Mouse (Mus musculus) testis, adult 2 months (tissue): ENCODE data around the gene Arx. TPM values are rescaled to one million over a fixed set of nuclear protein-coding genes. Genes with fewer than 3 reads are reported as not detected.
A peak's percentile ranks its signal among the peaks of the same experiment; 100 is the strongest.

Source experiments
- H3K27ac ChIP-seq: fragments of 200-500 bp; 2 replicates; pipeline ENCODE4 v1.5.1; 2012; ENCODE audit warnings: low read depth, low read length; ENCODE audit not compliant: control insufficient read depth, insufficient read depth
- H3K27me3 ChIP-seq: fragments of 200-500 bp; 2 replicates; pipeline ENCODE4 v1.6.1; 2012; ENCODE audit warnings: mild to moderate bottlenecking, low read length, moderate library complexity; ENCODE audit not compliant: control insufficient read depth, insufficient read depth
- H3K36me3 ChIP-seq: fragments of 200-500 bp; 2 replicates; pipeline ENCODE4 v1.6.1; 2012; ENCODE audit warnings: mild to moderate bottlenecking, low read length; ENCODE audit not compliant: control insufficient read depth, insufficient read depth
- H3K4me1 ChIP-seq: fragments of 200-500 bp; 2 replicates; pipeline ENCODE4 v1.6.1; 2012; ENCODE audit warnings: low read length; ENCODE audit not compliant: control insufficient read depth, insufficient read depth
- H3K4me3 ChIP-seq: fragments of 200-500 bp; 2 replicates; pipeline ENCODE4 v1.5.1; 2012; ENCODE audit warnings: low read depth, mild to moderate bottlenecking, low read length, moderate library complexity, mixed read lengths; ENCODE audit not compliant: control insufficient read depth
- CTCF ChIP-seq: fragments of 200-500 bp; IDR thresholded peaks from 2 replicates; pipeline ENCODE4 v1.5.1; 2012; ENCODE audit warnings: low read depth, mild to moderate bottlenecking, inconsistent platforms, low read length, moderate library complexity; ENCODE audit not compliant: control insufficient read depth, insufficient read depth, insufficient replicate concordance
- POLR2A ChIP-seq: fragments of 200-500 bp; IDR thresholded peaks from 2 replicates; pipeline ENCODE4 v1.6.1; 2012; ENCODE audit warnings: low read depth, mild to moderate bottlenecking, inconsistent platforms, low read length, moderate library complexity; ENCODE audit not compliant: control insufficient read depth
- polyA plus RNA-seq: library from polyadenylated mRNA; depleted of rRNA; stranded (reverse); fragments of >200 nt; gene quantifications from 2 replicates; pipeline ENCODE4 v1.2.3, GENCODE M21; 2012

Gene Arx
- polyA plus RNA-seq, 1 experiment: 1.7 TPM

DNA sequence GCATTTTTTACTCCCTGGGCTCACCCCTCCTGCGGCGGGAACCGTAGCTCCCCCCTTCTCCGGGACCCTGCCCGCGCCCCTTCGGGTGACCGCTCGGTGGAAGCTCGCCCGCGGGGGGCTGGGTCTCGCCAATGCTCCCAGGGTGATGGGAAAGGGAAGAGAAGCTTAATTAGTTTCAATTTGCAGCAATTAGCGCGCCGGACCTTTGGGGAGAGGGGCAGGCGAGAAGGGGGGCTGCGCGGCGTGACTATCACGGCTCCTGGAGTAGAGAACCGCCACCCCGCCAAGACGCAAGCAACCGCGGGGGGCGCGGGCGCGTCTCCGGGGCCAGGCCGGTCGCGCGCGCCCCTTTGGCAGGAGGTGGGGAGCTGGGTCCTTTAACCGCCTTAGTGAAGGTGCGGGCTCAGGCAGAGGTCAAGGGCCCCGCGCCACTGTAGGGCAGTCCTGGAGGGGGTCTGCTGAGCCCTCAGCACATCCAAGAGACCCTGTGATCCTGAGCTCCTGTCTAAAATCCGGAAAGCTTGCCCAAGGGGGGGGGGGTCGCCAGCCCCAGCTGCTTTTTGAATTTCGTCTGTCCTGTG lies 12.9 kb downstream of the Arx start:
- Histone ChIP-seq H3K27ac (peak overlapping the region; percentile 61), H3K36me3 (no peaks in the 10 kb centered on the region), H3K4me3 (peak overlapping the region; percentile 51), H3K4me1 (peaks cover 15% of the 10 kb centered on the region), H3K27me3 (no peaks in the 10 kb centered on the region)
- TF ChIP-seq CTCF (no peak), POLR2A (no peak)

DNA sequence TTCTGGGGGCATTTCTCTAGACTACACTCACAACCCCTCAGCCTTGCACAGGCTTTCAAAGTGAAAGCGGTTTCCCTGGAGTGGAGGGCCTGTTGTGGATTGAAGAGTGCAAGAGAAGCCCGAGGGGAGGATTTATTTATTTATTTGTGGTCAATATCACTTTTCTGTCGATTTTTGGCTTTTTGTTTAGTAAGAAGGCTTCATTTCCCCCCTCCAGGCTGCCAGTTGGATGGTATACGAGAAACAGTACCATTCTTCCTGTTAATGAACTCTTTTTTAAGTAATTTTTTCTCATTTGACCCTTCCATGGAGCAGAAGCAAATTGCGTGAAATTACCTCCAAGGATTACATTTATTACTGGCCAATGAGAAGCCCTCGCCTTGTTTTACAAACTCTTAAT lies 13.5 kb downstream of the Arx start:
- H3K4me3 ChIP-seq: no peak overlapping the region
- peaks cover 15% of the 10 kb centered on the region for H3K4me1 ChIP-seq
- no peaks in the 10 kb centered on the region for H3K27me3 ChIP-seq
- no peak for TF ChIP-seq POLR2A
- TF ChIP-seq CTCF: no peak
- no peaks in the 10 kb centered on the region for H3K36me3 ChIP-seq
- H3K27ac ChIP-seq: peak overlapping the region; percentile 61

DNA sequence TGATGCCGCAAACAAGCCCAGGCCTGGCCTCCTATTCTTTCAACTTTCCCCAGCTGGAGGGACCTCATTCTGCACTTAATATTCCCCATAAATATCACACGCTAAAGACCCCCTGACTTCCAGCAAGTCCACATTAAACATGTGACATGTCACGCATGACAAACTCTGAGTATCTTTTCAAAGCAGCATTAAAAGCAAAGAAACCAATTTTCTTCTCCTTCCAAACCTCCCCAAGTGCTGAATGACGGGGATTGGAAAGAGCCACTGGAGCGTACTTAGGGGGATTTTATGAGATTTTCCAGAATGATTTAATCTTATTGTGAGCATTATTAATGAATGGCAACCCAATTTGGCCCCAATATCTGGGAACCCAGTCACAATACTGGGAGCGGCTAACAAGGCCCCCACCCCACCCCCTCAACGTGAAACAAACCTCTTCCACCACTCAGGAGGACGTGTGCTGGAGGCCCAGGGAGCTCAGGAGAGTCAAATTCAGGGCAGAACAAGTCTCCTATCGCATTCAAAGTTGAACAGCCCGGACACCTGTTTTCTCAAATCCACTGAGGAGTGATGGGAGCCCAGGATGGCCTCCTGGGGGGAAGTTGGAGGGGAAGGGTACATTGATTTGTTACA lies 14.1 kb downstream of the Arx start:
- H3K4me1 ChIP-seq: peaks cover 15% of the 10 kb centered on the region
- no peak overlapping the region for H3K27ac ChIP-seq
- H3K36me3 ChIP-seq: no peaks in the 10 kb centered on the region
- TF ChIP-seq POLR2A (no peak), CTCF (no peak)
- no peaks in the 10 kb centered on the region for H3K27me3 ChIP-seq
- H3K4me3 ChIP-seq: no peak overlapping the region

DNA sequence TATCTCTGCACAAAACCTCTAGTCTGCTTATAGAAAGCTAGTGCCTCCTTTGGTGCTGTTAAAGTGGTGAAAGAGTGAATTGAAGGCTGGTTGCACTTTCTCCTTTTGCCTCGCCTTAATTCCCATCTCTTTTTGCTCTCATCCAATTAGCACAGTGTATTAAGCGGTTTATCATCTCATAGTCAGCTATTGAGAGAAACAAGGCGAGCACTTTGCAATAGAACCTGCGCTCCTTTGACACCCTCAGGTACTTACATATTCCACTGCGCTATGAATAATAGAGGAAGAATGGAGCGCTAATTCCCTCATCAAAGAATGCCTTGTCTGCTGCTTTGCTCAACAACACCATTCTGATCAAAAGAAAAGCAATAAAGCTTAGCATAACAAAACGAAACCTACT lies 15.6 kb downstream of the Arx start:
- Histone ChIP-seq H3K27ac (no peak overlapping the region), H3K36me3 (no peaks in the 10 kb centered on the region), H3K27me3 (no peaks in the 10 kb centered on the region), H3K4me3 (no peak overlapping the region), H3K4me1 (peaks cover 12% of the 10 kb centered on the region)
- no peak for TF ChIP-seq POLR2A

DNA sequence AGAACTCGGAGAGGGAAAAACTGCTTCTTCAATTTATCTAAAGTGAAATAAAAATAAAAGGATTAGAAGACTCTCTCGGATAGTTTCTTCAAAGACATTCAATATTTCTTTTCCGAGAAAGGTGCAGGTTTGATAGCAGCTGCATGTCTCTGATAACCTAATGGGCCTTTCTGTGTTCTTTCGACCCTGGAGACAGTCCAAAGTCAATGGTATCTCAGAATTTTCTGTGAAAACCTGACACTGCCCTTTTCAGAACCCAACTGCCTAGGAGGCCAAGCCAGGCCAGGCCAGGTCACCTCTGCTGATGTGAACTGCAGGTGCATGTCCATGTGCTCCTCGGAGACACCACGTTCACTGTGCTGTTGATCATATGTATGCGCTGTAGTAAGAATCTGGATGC lies 19.5 kb downstream of the Arx start:
- no peak for TF ChIP-seq CTCF
- no peak for TF ChIP-seq POLR2A
- Histone ChIP-seq H3K4me3 (no peak overlapping the region), H3K36me3 (no peaks in the 10 kb centered on the region), H3K27me3 (no peaks in the 10 kb centered on the region), H3K27ac (no peak overlapping the region), H3K4me1 (no peaks in the 10 kb centered on the region)

DNA sequence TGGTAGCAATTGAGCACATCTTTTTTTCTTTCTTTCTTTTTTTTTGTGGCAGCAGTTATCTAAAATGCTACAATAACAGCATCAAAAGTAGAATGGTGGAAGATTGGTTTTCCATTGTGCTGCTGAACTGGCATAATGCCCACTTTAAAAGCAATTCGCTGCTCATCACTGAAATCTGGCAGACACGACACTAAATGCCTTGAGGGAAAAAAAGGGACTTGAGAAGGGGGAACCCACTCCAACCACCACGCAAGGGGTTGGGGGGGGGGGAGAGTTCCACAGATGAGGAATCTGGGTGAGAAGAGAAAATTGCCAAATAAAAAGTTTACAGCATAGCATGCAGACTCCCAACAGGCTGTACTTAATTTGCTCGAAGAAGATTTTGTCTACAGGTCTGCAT lies 31.3 kb downstream of the Arx start:
- no peaks in the 10 kb centered on the region for H3K27me3 ChIP-seq
- no peak overlapping the region for H3K4me3 ChIP-seq
- no peaks in the 10 kb centered on the region for H3K4me1 ChIP-seq
- no peak for TF ChIP-seq CTCF
- no peak for TF ChIP-seq POLR2A
- H3K36me3 ChIP-seq: no peaks in the 10 kb centered on the region
- H3K27ac ChIP-seq: no peak overlapping the region

DNA sequence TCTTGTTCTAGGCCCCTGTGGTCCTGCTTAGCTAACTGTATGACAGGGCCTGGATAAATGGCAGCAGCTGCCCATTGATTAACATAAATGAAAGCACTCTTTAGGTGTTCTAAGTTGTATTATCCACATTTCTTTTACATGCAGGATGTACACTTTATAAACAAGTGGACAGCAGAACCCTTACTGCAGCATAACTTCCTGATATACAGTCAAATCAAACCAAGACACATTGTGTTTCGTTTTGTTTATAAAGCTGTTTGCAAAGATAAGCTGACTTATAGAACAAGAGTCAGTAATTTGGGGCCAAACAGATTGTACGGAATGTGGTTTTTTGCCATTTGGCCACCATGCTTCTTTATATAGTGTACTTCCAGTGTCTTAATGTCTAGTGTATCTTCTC lies 33.7 kb downstream of the Arx start:
- Histone ChIP-seq H3K4me3 (no peak overlapping the region), H3K27me3 (no peaks in the 10 kb centered on the region), H3K36me3 (no peaks in the 10 kb centered on the region), H3K4me1 (no peaks in the 10 kb centered on the region), H3K27ac (no peak overlapping the region)
- TF ChIP-seq POLR2A (no peak), CTCF (no peak)

DNA sequence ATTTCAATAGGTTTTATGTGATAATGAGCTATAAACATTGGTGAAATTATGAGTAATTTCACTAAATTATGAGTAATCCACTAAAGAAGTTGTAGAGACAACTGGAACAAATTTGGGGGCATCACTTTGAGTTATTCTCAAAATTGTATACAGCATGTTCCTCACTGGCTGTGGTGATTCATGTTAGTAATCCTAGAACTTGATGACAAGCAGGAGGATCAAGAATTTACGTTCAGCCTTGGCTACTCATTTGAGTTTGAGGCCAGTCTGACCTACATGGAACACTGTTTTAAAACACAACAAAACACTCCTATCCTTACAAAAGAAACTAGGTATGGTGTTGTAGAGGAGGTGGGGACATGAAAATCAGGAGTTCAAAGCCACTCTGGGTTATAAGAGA lies 35.1 kb downstream of the Arx start:
- TF ChIP-seq CTCF: no peak
- TF ChIP-seq POLR2A: no peak
- no peak overlapping the region for H3K27ac ChIP-seq
- H3K36me3 ChIP-seq: no peaks in the 10 kb centered on the region
- H3K4me1 ChIP-seq: no peaks in the 10 kb centered on the region
- no peaks in the 10 kb centered on the region for H3K27me3 ChIP-seq
- H3K4me3 ChIP-seq: no peak overlapping the region
